Mouse (Mus musculus): ENCODE results near the gene Pigv.
A peak's percentile ranks its signal among the peaks of the same experiment; 100 is the strongest.

The Pigv gene

DNA sequence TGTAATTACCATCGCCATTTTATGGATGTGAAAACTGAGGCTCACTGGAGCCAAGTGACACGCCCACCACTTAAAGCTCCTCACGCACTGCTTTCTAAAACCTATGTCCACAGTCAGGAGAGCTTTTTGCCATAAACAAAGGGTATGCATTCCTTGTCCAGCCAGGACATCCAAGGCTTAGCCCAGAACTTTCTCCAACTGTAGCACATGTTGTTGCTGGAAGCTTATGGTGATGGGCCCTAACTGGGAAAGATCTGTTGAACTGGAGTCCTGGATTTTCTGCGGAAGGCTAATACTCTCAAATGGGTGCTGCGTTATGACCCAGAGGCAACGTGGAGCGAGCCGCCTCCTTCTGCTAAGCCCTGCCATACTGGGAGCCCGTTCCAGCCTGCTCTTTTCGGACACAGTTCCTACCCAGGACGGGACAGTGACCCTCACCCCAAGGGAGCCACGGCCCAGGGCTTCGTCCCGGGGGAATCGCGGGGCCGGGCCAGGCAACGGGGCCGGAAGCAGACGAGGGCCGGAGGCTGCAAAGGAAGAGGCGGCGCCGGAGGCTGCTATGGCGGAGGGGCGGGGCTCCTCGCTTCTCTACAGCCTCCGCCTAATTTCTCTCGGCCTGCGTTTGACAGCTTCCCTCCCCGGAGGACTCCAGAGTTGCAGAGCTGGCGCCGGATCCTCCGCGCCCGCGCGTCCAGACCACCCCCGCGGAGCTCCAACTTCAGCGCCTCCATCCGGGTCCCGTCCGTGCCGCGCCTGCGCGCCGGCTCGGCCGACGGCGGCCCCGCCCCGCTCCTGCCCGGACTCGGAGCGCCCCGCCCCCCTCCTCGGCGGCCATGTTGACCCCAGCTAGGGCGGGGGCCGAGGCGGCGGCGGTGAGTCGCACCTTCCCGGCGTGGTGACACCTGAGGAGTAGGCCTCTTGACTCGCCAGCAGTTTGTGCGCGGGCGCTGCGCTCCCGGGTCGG, at the start of gene Pigv:
Gene Pigv (minus strand): TSS at position 767 of the 964 bp plus-strand sequence.
- DNase-seq (ENCODE audit: low read depth, low spot score): peak; percentile 94

DNA sequence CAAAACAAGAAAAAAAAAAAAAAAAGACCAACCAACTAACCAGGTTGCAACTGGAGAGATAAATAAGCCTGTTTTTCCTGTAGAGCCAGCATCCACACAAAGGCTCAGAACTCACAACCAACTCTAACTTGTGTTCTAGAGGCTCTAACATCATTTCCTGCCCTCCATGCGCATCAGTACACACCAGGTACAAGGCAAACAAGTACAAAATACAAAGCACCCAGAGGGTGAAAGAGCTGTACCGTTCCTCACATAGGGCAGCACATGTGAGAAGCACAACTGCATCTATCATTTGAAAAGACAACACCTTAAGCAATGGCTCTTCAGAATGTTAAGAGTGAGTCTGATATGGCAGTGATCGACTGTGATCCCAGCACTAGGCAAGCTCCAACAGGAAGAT, 47.3 kb upstream of the Pigv start:
- no peak for DNase-seq (ENCODE audit: low read depth, low spot score)

DNA sequence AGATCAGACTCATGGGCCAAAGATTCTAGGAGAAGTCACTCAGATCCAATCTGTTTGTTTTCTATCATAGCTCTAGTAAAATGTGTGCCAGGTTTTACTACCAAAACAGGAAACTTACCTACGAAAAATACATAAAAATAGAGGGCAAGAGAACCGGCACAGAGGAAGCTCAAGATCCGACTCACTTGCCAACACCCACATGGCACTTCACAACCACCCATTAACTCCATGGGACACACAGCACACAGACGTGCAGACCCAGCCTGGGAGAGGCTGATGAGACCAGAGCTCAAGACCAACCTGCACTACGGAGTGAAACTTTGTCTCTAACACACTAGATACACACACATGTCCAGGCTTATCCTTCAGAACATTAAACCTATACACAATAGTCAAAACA, 40.3 kb upstream of the Pigv start:
- DNase-seq (ENCODE audit: low read depth, low spot score): no peak

DNA sequence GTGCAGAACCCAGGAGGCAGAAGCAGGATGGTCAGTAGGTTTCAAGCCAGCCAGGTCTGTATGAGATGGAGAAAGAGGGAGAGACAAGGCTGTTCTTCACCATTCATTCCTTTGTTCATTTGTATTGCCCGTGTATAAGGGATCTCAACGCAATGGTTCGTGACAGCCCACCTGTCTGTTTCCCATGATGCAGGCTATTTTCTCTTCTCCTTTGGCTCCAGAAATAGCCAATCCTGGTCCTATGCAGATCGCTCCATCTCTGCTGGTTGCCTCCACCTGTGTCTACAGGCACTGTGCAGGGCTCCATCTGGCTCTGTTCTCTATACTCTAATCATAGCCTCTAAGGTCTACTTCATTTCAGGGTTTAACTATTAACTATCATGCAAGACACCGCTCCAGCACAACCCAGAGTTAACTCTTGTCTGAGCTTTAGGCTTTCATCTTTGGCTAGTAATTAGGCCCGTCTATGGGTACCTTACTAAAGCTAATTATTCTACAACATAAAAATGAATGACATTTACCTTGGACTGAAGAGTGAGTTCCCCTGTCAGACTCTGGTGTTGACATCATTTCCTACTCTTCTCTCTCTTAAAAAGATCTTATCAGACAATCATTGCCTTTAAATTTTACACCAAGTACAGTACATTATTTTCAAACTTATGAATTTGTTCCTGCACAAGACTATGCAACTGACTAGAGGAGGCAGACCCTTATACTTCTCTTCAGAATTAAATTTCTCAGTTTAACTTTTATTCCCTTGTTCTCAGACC, 39.0 kb upstream of the Pigv start:
- no peak for DNase-seq (ENCODE audit: low read depth, low spot score)

DNA sequence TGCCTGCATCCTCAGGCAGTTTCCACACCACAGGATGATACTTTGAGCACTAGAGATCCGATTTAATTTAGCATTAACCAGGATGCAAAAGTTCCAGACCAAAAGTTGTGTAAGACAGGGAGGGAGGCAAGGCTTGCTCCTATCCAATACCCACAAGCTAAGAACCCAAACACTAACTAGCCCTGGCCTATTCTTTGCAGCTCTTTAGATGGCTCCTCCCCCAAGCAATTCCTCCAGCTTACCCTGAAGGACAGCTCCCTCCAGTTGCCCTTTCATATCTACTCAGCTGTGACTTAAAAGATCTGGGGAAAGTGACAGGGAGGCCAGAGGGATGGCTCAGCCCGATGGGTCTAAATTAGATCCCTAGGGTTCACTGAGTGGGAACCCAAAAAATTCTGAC, 36.9 kb upstream of the Pigv start:
- DNase-seq (ENCODE audit: low read depth, low spot score): no peak

DNA sequence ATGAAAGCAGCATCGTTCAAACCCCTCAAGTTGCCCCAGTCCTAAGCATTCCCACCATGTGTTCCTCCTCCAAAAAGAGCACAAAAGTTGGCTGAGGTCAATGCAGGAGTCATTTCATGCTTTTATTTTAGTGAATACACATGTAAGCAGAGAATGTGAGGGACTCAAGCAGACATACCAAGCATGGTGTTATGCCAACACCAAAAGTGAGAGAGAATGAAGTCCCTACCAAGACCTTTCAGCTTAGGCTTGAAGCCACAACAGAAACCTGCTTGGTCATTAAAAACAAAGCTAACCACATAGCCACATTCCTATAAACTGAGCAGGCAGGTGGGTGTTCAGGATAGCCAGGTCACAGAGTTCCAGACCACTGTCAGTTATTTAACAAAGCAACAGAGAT, 35.0 kb upstream of the Pigv start:
- no peak for DNase-seq (ENCODE audit: low read depth, low spot score)

DNA sequence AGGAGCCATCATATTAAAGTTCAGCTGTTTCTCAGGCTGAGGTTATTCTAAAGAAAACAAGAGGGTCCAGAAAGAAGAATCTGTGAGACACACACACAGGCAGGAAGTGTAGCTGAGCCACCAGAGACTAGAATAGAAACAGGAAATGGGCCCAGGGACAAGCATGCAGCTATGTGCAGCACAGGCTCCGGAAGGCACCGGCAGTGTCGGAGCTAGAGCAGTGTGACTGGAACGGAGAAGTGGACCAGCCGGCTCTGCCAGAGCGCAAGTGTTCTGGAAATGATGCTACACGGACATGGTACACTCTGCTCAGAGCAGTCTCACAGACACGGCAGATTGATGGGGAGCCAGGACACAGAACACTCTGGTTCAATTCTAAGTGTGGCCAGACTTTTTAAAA, 34.5 kb upstream of the Pigv start:
- DNase-seq (ENCODE audit: low read depth, low spot score): peak; percentile 28

DNA sequence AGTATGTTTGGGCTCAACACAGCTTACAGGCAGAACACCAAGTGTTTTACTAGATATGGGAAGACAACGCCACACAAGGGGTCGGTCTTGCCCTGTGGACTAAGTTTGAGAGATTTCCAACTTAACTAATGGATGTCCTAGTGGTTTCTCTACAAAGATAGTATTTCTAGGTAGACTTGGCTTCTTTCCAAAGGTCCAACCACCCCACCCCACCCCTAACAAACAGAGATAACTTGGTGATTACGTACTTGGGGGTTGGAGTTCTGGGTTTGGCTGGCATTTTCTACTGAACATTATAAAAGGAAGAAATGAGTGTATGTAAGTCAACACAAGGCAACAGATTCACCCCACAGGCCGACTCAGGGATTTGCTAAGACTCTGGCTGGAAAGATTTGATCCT, 32.6 kb upstream of the Pigv start:
- DNase-seq (ENCODE audit: low read depth, low spot score): no peak

DNA sequence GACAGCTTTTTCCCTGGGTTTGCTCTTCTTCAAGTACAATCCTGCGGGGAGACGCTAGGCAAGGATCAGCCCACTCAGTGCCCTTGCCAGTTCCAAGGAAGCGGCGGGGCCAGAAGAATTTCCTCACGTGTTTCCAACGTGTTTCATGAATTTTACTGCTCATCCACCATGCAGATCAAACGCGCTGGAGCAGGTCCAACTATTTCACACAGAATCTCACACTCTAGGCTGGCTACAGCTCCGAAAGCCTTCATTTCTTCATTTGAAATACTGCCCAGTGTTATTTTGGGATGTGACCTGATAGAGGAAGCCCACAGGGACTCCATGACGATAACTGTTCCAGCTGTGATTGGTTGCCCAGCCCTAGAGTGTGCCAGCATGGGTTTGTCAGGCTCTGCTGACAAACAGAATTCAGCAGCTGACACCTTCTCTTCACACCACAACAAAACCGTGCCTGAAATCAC, 28.5 kb upstream of the Pigv start:
- DNase-seq (ENCODE audit: low read depth, low spot score): no peak

DNA sequence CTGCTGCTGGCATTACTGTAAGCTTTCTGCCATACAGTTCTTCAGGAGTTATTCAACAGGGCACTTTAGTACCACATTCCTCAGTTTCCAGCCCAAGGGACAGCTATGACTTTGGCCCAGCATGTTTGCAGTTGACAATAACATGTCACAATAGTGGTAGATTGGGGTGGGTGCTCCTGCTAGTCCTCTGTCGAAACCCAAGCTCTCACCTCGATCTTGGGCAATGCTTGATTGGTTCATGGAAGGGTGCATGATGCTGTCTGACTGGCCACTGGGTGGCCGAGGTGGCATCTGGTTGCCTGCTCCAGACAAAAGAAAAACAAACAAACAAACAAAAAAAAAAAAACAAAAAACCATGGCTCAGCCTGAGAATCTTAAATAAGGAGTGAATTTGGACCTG, 22.9 kb upstream of the Pigv start:
- no peak for DNase-seq (ENCODE audit: low read depth, low spot score)

DNA sequence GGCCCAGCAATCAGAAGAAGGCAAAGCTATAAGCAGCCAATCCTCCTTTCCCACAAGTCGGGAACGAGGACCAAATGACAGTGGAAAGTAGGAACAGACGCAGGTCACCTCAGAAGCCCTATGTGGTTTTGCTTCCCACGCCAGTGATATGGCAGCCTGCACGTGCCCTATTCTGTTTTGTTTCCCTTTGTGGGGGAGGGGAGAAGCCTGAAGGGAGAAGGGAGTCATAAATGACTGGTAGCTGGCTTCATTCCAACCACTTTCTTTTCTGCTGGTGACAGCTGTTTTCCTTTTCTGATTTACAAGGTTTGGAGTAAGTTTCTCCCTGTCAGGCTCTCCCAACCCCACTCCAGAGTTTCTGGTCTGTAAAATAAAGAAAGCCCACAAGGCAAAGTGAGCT, 17.8 kb upstream of the Pigv start:
- peak; percentile 43 for DNase-seq (ENCODE audit: low read depth, low spot score)

DNA sequence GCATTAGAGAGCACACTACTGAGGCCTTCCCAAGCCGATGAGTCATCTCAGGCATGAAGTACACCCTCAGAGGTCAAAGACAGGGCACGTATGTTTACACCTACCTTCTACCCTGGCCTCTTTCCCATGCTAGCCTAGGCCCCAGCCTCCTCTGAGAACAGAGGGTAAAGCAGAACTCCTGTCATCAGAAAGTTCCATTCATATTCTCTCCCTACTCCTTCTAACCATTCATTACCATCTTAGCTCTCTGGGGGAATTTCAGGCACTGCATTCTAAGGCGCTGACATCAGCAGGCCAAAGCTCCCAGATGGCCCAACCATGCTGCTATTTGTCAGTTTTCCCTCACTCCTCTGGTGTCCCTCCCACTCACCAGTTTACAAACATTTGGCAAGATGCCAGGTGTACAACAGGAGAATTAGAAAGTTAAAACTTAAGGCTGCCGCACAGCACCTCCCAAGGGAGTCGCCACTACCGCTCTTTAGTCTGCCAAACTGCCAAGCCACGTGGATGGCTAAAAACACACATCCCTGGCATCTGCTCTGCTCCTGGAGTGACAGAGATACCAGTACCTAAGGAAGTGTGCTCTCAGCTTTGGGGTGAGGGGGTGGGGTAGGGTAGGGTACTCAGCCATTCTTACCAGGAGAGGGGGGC, 16.1 kb upstream of the Pigv start:
- DNase-seq (ENCODE audit: low read depth, low spot score): no peak

DNA sequence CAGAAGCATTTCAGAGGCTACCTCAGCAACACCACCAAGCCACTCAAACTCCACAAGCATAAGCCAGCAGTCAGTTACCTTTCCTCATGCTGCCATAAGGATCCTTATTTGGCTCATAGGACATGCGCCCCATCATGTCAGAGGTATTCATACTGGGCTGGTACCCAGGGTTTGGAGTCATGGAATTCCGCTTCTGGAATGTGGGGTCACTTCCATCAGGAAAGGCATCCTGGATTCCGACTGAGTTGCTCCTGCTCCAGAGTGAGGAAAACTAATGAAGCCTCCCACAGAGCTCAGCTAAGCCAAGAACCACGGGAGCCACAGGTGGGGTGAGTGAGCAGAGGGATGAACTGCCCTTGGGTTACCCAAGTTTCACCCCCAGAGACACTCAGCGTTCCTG, 14.7 kb upstream of the Pigv start:
- no peak for DNase-seq (ENCODE audit: low read depth, low spot score)

DNA sequence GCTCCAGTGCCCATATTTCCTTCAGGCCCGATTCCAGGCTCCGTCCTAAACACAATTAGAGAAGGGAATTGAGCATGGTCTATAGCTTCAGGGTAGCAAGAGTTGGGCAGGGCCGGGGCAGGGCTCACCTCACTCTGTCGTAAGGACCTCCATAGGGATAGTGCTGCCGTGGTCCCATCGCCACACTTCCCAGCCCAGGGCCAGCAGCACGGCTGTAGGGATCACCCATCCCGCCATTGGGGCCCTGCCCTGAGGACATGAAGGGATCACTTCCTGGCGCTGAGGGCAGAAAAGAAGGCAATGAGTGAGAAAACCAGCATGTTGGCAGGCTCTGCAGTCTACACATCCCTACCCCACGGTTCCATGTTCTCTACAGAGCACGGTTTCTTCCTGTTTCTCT, 14.1 kb upstream of the Pigv start:
- no peak for DNase-seq (ENCODE audit: low read depth, low spot score)

DNA sequence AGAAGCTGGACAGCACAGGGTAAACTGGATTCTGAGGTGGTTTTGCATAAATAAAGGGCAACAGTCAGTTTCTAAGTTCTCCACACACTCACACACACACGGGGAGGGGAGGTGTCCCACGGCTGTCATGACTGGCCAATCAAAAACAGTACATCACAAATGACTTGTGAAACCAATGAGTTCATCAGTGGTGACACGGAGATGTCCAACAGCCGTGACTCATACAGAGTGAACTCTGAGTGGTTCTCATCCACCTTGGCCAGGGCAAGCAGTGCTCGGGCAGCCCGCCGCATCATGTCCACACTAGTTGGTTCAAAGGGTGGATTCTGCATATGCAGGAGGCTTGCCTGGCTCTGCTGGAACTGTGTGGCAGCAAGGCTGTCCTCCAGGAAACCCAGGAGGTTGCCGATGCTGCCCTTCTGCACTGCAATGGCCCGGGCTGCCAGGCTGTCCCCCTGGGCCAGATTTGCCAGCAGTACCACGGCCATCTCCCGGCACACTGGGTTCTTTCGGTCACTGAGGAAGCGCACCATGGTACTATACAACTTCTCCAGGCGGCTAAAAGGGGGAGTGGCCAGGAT, 7.8 kb upstream of the Pigv start:
- DNase-seq (ENCODE audit: low read depth, low spot score): no peak

DNA sequence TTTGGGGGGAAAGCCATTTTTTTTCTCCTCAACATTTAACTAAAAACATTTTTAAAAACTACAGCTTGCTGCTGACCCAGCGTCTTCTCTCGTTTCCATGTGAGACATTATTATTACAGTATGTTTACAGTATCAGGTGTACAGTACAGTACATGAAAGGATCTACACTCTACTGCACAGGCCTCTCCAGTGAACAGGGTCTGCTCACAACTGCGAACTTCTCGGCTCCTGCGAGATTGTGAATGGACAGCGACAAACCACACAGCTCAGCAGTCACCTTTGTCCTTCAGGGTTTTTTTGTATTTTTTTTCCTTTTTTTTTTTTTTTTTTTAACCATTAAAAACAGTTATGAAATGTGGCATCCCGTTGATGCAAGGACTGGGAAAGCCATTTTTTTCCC, 7.2 kb upstream of the Pigv start:
- no peak for DNase-seq (ENCODE audit: low read depth, low spot score)

DNA sequence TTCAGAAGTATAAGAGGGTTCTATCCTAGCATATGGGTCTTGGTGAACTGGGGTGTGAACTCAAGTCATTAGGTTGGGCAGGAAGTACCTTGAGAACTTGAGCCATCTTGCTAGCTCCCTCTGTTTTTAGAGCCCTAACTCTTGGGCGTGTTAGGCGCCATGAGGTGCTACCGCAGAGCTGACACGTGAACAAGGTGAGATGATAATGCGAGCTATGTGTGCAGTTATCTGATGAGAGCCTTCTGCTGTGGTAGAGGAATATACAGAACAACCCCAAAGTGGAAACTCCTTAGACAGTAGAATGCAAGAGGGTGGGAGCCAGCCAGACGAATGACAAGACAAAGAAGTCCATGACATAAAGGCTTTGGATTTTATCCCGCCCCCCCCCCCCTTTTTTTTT, 4.8 kb upstream of the Pigv start:
- no peak for DNase-seq (ENCODE audit: low read depth, low spot score)

DNA sequence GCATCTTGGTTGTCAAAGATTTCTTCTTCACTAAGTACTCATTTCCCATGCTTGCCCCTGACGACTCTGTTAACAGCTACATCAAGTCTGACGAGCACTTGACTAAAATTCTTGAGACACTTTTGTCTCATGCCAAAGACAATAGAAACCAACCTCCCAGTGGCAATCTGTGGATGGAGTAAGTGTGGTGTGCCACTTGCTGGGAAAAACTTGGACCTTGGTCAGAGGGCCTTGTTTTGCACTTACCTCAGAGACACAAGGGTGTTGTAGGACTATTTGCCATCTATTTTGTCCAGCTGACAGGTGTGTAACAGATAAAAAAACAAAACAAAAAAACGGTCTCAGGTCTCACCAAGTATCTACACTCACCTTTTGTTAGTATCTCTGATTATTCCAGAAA, 3.7 kb upstream of the Pigv start:
- no peak for DNase-seq (ENCODE audit: low read depth, low spot score)

DNA sequence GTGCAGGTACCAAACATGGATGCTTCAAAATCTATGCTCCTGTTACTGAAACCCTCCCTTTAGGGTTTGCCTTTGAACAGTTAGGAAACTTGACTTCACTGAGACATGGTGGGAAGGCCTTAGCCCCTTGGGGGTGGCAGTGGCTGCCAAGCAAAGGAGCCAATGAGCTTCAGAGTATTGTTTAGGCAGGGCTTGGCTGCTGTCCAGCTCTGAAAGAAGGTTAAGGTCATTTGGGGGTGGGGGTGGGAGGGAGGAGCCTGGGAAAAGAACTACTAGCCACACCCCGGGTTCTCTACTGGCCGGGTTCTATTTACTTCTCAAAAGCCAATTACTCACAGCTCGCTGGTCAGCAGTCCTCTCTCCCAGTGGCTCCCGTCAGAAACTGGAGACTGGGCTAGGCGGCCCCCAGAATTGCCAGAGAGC, 3.2 kb upstream of the Pigv start:
- DNase-seq (ENCODE audit: low read depth, low spot score): peak; percentile 86

DNA sequence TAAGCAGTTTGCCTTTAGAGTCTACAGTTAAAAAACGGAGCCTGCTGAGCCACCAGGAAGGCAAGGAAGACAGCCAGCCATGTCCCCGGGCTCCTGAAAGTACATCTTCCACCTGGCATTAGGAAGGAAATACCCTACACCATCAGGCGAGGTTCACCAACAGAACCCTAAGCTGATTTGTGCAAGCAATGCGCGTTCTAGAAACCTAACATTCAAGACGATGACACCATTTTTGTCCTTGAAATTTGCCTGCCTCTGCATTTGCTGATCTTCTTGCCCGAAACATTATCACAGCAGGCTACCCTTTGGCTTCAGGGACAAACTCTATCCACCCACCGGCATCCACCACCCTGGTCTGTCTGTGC, 1.9 kb upstream of the Pigv start:
- DNase-seq (ENCODE audit: low read depth, low spot score): no peak

DNA sequence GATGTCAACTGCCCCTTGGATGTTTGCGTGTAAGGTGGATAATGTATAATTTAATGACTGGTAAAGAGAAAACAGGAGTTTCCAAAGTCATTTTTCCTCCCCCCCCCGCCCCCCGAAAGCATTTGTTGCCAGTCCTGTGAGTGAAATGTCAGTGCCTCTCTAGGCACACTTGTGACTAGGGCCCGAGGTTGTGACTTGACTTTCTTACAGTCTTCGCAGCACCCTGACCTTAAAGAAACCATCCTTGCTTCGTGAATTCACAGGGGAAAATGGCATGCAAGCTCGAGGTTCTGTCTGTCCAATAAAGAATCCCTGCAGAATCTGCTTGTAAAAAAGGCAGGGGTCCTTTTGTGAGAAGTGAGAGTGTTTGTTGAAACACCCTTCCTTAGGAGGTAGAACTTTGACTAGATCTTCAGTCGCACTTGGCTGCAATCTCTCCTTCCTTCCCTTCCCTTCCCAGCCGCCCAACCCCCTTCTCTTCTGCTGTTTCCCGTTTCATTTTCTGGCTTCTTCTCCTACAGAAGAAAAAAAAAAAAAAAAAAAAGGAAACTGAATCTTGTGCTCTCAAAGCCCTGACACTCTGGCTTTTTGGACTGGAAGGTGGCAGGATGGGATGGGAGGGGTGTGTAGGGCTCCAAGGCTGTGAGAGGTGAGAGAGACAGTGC, 1.4 kb upstream of the Pigv start:
- DNase-seq (ENCODE audit: low read depth, low spot score): no peak
